Mouse (Mus musculus): ENCODE measurements around the gene Katnal1. TPM values are rescaled to one million over a fixed set of nuclear protein-coding genes. Genes with fewer than 3 reads are reported as not detected.
A peak's percentile ranks its signal among the peaks of the same experiment; 100 is the strongest.

Gene Katnal1
- total RNA-seq, 2 experiments from 2014 or later, result 9.6 to 11.0 TPM

DNA sequence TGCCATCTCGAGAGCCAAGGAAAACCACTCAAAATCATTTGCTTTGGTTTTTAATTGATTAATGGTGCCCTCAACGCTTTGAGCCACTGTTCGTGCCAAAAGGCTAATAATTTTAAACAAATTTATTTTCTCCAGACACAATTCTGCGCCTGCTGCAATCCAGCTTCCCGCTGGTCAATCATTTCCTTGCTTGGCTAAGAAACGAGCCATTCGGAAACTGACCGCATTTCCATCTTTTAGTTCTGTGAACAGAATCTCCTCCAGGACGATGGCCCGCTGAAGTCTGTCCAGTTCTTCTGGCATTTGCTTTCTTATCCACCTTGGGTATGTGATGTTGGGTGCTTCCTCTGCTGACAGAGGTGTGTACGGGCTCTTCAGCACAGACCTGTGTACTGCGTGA lies 4.5 kb downstream of the Katnal1 start:
- DNase-seq, result no peak

DNA sequence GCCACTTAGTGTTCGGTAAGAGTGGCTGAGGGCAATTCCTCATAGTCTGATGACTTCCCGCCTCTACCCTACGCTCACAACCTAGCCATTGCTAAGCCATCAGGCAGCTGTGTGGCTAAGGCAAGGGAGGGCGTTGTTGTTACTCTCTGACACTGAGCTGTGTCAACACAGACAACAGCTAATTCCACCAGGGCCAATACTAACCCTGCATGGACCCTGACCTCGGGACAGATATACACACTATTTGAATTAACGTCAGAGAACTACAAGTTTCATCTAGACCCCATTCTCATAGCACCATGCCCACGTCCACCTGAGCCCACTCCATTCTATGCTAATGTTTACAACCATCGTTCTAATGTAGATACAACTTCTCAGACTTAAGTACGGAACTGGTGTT lies 5.1 kb downstream of the Katnal1 start:
- no peak for DNase-seq

DNA sequence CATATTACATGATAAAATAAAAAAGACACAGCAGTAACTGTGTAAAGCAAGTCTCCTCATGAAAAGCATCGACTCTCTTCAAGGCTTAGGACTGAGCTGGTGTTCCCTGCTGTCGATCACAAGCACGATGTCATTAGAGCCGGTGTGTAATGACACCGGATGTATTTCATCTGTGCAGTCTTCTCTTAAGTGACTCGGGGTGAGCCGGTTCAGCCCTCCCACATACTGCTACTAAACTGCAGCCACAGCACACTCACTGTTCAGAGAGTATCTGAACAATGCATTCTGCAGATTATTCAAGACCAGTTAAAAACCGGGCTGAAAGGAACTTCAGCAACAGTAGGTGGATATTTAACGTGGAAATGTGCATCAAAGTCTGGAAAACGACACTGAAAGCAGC lies 5.7 kb downstream of the Katnal1 start:
- DNase-seq, result no peak

DNA sequence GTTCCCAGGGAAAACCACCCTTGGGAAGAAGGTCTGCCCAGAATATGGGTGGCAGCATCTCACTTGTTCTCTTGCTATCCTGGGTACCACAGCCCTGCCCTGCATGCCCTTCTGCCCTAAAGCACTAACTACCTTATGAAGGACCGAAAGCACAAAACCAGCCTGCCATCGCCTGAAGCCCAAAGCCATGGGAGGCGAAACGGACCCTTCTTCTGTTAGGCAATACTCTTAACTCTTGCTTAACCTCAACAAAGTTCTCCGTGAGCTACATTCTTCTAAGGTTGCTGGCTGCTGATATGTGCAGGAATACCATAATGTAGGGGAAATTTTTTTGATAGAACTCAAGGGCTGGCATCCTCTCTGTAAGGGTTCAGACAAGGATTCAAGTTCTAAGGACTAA lies 6.3 kb downstream of the Katnal1 start:
- DNase-seq, result no peak

DNA sequence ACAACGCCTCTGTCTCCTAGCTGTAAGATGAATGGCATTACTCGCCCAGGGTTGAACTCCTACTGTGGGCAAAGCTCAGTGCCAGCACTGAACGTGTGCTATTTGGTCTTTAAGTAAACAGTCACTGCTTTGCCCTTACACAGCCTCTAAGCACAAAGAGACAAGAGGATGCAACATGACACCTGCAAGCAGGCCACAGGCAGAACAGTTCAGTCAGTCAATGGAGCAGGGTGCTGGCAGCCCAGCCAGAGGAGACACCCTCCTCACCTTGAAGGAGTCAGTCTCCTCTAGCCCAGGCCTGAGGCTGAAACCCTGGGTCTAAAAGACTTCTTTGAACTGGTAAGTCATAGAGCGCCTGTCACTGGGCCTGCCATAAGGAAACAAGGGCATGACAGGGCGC lies 11.1 kb downstream of the Katnal1 start:
- no peak for DNase-seq

DNA sequence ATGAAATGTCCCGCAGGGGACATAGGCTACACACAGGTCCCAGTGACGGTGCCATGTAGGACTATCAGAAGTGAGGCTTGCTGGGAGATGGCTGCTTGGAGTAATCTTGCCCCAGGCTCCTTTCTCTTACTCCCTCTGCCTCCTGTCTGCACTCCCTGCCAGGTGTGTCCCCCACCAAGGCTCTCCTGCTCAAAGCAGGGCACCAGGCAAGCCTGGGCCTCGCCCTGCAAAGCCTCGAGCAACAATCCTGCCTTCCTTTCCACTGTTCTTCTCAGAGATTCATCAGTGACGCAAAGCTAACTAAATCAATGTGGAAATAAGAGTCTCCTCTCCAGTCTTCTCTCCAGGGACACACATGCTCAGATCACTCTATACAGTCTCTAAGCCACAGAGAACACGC lies 12.3 kb downstream of the Katnal1 start:
- DNase-seq, result no peak

DNA sequence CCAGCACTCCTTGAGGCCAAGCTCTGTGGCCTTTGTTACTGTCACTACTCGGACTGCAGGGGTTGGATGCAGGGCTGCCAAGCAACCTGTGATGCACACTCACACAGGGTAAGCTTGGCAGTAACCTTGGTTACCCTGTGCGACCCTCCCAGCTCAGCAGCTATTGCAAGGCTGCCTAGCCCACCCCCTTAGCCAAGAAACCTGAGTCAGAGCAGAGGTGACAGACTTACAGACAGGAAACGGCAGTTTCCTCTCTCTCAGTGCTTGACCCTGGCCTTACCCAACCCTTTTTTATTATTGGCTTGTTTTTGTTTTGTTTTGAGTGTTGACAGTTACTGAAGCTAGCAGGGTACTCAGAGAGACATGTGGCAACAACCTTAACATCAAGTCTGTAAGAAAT lies 16.9 kb downstream of the Katnal1 start:
- DNase-seq, result no peak

DNA sequence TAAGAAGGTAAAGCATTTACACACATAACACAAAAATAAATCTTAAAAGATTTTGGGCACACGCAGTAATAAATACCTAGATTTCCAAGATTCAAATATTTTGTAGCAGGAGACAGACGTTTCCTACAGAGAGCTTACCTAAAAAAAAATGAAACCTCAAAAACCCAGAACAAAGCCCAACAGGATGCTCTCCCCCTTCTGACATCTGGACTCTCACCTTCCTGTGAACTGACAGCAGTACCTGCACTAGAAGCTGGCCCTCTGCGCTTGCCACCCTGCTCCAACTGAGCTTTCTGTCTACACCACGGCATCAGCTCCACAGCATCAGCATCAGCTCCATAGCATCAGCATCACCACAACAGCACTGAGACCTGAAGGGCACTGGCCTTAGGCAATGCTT lies 19.1 kb downstream of the Katnal1 start:
- no peak for DNase-seq

DNA sequence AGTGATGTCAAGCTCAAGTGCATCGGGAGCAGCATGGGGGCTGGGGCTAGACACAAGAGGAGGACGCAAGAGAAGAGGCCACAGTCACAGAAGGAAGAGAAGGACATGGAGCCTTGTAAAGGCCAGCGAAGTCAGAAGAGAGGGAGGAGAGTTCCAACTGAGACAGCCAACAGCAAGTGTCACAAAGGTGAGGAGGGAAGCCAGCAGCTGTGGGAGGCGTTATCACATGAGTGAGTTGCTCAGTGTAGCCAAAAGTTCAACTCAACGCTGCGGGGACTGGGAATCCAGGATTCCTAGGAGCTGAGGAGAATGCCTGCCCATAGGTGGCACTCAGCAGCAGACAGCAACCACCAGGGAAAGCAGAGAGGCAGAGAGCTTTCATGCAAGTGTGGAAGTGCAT lies 19.7 kb downstream of the Katnal1 start:
- DNase-seq, result peak; percentile 52

DNA sequence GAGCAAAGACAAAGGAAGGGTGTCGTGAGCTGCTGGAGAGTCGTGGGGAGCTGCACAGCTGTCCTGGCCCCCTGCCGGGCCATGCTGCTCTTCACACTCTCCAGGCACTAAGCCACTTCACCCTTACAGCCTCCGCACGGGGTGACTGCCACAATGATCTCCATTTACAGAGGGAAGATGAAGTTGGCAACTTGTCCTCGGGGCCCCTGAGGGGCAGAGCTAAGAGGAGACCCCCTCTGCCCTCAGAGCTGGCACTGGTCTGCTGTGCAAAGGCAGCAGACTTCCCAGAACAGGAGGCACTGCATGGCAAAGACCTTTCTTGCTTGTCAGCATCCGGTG lies 20.1 kb downstream of the Katnal1 start:
- peak; percentile 56 for DNase-seq

DNA sequence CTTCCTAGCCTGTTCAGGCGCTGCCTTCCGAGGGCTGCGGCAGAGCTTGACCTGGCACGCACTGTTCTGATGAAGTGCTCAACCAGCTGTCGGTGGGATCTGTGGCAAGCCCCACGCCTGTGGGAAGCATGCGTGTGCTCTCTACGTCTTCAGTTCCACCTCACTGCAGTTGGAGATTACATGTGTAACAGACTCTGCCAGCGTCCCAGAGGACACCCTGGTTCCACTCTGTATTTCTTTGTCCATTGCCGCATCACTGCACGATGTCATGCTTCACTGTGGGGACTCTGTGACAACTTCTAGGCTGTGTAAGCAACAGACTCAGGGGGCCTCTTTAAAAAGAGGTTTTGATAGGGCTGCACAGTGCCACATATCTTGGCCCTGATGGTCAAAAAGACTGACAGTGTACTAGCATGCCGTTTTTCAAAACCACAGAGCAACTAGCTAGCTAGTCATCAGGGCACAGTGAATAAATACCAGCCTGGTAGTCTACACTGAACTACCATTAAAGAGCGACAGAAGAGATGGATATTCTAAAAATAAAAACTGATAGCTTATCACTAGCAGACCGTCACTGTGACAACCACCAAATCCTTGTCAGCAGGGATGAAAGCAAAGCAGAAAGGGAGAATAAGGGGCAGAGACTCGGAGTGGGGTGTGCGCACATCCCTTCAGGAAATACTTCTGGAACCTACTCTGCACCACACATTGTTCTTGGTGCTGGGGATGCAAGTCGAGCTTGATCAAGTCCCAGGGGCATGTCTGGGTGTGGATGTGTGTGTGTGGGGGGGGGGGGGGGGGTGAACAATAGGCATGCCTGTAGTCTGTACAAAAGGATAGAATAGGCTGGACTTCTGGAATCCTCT lies 20.7 kb downstream of the Katnal1 start:
- peak; percentile 10 for DNase-seq

DNA sequence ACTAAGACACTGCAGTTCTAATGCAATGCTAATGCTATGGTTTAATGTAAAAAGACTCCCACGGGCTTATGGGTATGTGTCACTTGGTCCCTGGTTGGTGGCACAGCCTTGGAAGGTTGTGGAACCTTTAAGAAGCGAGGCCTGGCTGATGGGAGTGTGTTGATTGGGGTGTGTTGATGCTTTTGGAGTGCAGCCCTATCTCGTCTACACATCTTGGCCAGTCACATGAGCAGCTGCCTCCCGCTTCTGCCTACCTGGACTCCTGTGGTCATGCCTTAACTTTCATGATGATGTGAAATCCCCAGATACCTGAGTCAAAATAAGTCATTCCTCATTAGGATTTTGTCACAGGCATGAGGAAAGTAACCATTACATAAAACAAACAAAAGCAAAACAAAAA lies 22.8 kb downstream of the Katnal1 start:
- no peak for DNase-seq

DNA sequence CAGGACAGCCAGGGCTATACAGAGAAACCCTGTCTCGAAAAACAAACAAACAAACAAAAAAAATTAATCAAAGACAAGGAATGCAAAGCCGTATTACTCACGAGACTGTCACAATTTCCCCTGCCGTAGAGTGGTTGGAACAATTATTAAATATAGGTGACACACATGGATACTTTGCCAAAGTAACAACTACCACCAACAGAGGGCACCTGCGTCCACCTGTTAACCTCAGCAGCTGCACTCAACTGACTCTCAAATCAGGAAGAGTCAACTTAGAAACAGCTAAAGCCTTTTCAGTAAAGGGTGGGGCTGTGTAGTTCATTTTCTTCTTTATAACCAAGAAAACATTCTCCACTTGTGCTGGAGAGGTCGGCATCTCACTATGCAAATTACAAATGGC lies 24.3 kb downstream of the Katnal1 start:
- DNase-seq, result peak; percentile 61

DNA sequence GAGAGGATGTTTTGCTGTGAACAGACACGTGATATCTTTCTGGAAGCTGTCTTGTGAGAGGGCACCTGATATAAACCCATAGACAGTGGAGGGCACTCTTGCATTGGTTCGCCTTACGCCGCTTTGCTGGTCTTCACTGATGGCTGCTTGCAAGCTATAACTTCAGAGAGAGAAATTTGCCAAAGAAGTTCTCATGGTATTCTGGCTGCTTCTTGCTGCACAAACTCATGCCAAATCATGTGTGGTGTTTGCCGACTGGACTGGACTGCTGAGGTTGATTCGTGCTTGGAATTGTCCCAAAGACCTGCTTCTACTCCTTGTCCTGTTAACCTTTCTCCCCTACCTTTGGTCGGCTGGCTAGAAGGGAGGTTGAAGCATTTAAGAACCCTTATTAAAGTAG lies 29.8 kb downstream of the Katnal1 start:
- DNase-seq, result peak; percentile 16

DNA sequence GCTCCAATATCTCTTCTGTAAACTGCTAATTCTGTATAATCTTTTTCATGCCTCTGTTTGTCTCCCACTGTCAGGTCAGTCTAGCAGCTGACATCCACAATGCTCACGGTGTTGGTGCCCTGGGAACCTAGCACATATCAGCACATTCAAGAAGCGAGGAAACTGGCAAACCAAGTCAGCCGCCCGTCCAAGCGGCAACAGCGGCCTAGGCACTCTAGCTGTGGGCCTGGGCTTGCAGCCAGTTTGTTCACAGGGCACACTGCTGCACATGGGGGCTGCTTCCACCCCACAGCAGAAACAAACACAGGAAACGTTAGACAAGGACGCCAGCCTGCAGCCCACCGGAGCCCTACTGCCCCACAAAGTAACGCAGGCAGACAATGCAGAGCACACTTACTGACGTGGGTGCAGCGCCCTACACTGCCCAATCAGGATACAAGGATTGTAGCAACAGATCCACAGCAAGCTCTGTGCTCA lies 31.1 kb downstream of the Katnal1 start:
- DNase-seq, result peak; percentile 37

DNA sequence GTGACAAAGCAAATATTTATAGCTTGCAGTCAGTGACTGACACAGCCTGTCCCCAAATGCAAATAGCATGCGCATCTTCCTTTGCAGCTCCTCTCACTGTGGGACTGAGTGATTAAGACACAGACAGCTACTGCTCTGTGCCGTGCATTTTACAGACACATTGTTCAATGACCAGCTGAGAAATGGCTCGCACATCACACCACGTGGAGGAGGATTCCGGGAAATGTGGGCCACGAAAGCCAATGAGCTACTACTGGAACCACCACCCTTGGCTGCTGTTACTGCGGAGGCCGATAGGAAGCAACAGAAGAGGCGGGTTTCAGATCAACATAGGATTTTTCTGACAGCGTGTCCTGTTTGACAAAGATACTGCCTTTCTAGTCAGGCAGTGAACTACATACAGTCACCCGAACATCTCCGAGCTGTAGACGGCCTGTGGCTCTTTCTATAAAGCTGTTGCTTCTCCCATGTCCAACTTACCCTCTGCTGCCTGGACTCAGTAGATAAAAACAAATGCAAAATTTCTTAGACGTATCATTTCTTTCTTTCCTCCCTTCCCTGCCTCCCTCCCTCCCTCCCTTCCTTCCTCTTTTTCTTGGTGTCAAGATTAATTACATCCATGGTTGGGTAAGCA lies 31.9 kb downstream of the Katnal1 start:
- peak; percentile 62 for DNase-seq

DNA sequence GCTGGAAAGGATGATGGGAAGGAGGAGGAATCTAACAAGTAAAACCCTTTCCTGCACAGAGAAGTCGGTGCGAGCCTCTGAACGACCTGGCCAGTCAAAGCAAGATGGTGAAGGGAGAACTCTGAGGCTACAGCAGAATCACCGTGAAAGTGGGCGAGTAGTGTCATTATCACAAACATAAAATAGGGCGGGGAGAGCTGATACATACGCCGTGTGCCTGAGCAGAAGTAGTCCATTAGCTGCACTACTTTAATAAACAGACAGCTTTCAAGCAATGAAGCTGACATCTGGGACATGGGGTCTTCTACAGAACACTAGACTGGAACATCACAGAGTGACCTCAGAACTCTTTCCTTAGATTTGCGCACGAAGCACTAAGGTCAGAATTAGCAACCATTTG lies 32.6 kb downstream of the Katnal1 start:
- no peak for DNase-seq

DNA sequence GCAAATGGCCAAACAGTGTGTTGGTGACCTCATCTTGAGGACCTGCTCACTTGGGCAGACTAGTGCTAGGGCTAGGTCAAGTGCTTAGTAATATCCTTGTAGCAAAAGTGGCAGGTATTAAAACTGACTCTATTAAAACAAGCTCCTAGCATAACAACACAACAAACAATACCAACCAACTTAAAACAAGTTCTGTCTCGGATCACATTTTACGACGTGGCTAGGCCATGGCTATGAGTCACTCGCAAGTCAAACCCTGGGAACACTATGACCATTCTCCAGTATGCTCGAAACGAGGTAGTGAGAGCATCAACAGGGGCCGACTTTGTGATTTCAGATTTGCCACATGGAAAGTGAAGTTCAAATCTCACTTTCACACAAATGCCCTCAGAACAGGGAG lies 33.3 kb downstream of the Katnal1 start:
- no peak for DNase-seq

DNA sequence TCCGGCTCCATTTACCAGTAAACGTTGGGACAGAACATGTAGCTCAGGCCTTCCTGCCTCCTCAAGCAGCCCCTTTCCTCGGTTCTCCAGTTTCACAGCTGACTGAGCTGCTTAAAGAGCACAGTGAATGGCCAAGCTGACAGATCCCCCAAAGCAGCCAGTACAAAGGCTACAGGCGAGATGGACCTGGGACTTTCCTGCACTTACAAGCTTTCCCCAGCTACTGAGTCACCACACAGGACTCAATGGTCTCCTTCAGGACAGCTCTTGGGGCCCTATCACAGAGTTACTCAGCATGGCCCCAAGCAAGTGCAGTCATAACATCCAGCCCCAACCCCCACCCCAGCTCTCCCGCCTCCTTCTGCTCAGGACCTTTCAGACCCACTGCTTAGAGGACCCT lies 34.1 kb downstream of the Katnal1 start:
- DNase-seq, result no peak

DNA sequence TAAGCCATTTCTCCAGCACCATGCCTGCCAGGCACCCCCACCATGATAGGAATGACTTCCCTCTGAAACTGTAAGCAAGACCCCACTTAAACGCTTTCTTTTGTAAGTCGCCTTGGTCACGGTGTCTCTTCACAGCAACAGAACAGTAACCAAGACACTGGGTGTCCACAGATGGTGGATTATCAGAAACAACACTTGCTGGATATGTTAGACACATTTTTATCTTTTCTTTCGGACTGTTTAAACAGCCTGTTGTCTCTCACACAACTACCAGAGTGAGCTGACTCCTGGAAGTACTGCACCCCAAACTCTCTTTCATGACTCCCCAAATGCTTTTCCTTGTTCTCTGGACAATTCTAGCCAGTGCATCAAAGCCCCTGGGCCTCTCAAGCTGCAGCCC lies 38.9 kb downstream of the Katnal1 start:
- DNase-seq, result no peak

DNA sequence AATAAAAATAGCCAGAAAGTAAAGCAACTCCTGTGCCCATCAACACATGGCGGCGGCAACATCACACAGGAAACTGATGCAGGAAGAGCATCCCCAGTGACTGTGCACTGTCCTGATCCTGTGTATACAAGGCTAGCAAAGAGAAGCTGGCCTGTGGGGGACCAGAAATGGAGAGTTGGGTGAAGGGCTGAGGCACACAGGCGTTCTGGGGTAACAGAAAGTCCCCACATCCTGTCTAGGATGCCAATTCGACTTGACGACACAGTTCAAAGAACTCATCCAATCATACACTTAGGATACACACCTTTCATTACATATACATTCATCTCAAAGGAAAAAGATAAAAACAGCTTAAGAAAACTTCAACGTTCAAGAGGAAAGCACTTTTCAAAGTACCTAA lies 41.1 kb downstream of the Katnal1 start:
- no peak for DNase-seq

DNA sequence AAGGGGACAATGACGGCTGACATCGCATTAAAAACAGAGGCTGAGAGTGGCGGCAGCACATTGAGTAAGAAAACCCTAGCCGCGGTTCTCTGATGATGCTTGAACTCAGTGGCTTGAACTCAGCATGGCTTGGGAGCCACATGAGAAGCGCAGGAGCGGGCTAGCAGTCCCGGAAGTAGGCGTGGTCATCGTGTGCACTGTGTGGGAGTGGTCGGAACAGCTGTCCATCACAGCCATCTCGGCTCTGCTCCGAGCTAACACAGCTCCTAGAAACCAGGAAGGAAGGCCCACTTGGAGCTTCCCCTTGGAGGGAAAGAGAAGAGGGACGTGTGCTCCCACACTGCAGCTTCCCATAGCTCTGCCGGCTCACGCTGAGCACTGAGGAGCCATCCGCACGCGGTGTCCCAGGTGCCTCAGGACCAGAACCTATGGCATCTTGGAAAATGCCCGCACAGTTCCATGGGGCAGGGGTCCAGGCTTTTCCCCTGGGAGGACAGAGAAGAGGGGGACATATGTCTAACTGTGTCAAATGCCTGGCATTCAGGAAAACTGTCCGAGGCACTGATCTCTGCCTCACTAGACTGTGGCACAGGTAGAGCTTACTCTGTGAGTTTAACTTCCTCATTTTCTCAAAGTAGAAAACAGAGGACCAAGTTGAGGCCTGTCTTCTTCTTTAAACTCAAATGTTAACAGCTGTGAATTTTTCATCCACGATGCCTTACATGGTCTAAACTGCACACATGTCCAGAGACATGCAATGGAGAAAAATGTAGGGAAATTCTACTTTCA lies 43.1 kb downstream of the Katnal1 start:
- peak; percentile 33 for DNase-seq

DNA sequence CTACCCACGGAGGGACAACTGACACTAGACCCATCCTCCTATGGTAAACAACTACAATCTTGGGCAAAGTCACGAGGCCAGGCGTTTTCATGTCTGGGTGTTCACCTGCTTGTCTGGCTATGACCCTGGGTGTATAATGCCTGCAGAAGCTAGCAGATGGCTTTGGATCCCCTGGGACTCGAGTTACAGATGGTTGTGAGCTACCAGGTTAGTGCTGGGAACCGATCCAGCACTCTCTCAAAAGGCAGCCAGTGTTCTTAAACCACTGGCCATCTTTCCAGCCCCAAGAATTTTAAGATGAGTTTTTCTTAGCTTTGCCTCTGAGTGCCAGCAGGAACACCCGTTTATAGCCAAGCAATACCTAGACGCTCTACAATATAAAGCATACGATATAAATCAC lies 45.4 kb downstream of the Katnal1 start:
- no peak for DNase-seq
